In genomic region chr12:106478381-106478781, GRCm38 (mm10) we compare ENCODE assay signal across 8 mouse cellular contexts.
A peak's percentile ranks its signal among the peaks of the same experiment; 100 is the strongest.
DNase-seq lines count a peak whose midpoint lies in the region; ATAC-seq and TF ChIP-seq lines count a peak whose summit lies in the region.

No protein-coding gene starts in this region.

- H3K4me3 ChIP-seq in intestine, embryonic 14.5 days (ENCODE audit: low read depth, low read length), result 0 out of 2 replicates have a peak overlapping the region, but pooled peaks have one; percentile 2
- no peak overlapping the region for H3K4me3 ChIP-seq in intestine, postnatal 0 days (ENCODE audit: low read depth, low read length)
- H3K4me3 ChIP-seq in hindbrain, embryonic 11.5 days (ENCODE audit: low read depth, low read length), result 0 out of 2 replicates have a peak overlapping the region, but pooled peaks have one; percentile 12
- H3K4me3 ChIP-seq in midbrain, embryonic 15.5 days, result peak overlapping the region; percentile 18

- H3K36me3 ChIP-seq in intestine, embryonic 14.5 days (ENCODE audit: control insufficient read depth, insufficient read depth, low read length), result no peaks in the 10 kb centered on the region
- no peaks in the 10 kb centered on the region for H3K36me3 ChIP-seq in intestine, postnatal 0 days (ENCODE audit: control insufficient read depth, insufficient read depth)
- H3K36me3 ChIP-seq in hindbrain, embryonic 11.5 days (ENCODE audit: control insufficient read depth, insufficient read depth, low read length), result no peaks in the 10 kb centered on the region
- H3K36me3 ChIP-seq in midbrain, embryonic 15.5 days (replicated peaks), result no peaks in the 10 kb centered on the region

- peaks cover 76% of the 10 kb centered on the region for H3K27me3 ChIP-seq in intestine, embryonic 14.5 days (replicated peaks; ENCODE audit: control insufficient read depth, insufficient read depth, low read length)
- peaks cover 62% of the 10 kb centered on the region for H3K27me3 ChIP-seq in intestine, postnatal 0 days (replicated peaks; ENCODE audit: control insufficient read depth, insufficient read depth, low read length)
- H3K27me3 ChIP-seq in hindbrain, embryonic 11.5 days (ENCODE audit: control insufficient read depth, insufficient read depth, low read length), result peaks cover 13% of the 10 kb centered on the region; the same call in 1 of the 2 replicates
- peaks cover 4% of the 10 kb centered on the region for H3K27me3 ChIP-seq in midbrain, embryonic 15.5 days (replicated peaks)

- H3K27ac ChIP-seq in intestine, embryonic 14.5 days (ENCODE audit: low read depth), result no peak overlapping the region
- H3K27ac ChIP-seq in intestine, postnatal 0 days (ENCODE audit: low read depth, low read length), result no peak overlapping the region
- no peak overlapping the region for H3K27ac ChIP-seq in hindbrain, embryonic 11.5 days (ENCODE audit: low read depth, low read length)
- peak overlapping the region; percentile 74 for H3K27ac ChIP-seq in midbrain, embryonic 15.5 days

- H3K4me1 ChIP-seq in intestine, embryonic 14.5 days (replicated peaks; ENCODE audit: control insufficient read depth, insufficient read depth, low read length), result no peaks in the 10 kb centered on the region; the same call in 1 of the 2 replicates
- no peaks in the 10 kb centered on the region for H3K4me1 ChIP-seq in intestine, postnatal 0 days (replicated peaks; ENCODE audit: control insufficient read depth, insufficient read depth, low read length)
- H3K4me1 ChIP-seq in hindbrain, embryonic 11.5 days (replicated peaks; ENCODE audit: control insufficient read depth, insufficient read depth, low read length), result peaks cover 13% of the 10 kb centered on the region; the same call in 1 of the 2 replicates
- peaks cover 61% of the 10 kb centered on the region for H3K4me1 ChIP-seq in midbrain, embryonic 15.5 days

- no peak overlapping the region for H3K9ac ChIP-seq in intestine, embryonic 14.5 days (ENCODE audit: low read length)
- no peak overlapping the region for H3K9ac ChIP-seq in intestine, postnatal 0 days (ENCODE audit: low read depth, low read length)
- no peak overlapping the region for H3K9ac ChIP-seq in hindbrain, embryonic 11.5 days (ENCODE audit: low read depth, low read length)
- H3K9ac ChIP-seq in midbrain, embryonic 15.5 days, result 0 out of 2 replicates have a peak overlapping the region, but pooled peaks have one; percentile 18

- under 1% methylated on average over 18 of the region's 18 CpGs for WGBS in intestine, embryonic 14.5 days
- WGBS in intestine, postnatal 0 days, result 1% methylated on average over 18 of the region's 18 CpGs
- under 1% methylated on average over 18 of the region's 18 CpGs for WGBS in hindbrain, embryonic 11.5 days
- under 1% methylated on average over 18 of the region's 18 CpGs for WGBS in midbrain, embryonic 15.5 days

- no peak for ATAC-seq in intestine, embryonic 14.5 days (replicated peaks; ENCODE audit: low FRiP score, low TSS enrichment, low read depth)
- ATAC-seq in intestine, postnatal 0 days, result no peak
- ATAC-seq in hindbrain, embryonic 11.5 days (ENCODE audit: low FRiP score), result no peak
- no peak for ATAC-seq in midbrain, embryonic 15.5 days (replicated peaks)
- no peak for ATAC-seq in monocyte, adult 5-6 weeks (replicated peaks; ENCODE audit: insufficient number of reproducible peaks, low FRiP score, low TSS enrichment, poor library complexity, severe bottlenecking)
- ATAC-seq in erythroblast, adult 5-6 weeks (replicated peaks; ENCODE audit: low FRiP score, poor library complexity, severe bottlenecking), result no peak

- TF ChIP-seq CTCF in intestine, postnatal 0 days (IDR thresholded peaks at IDR 0.05; ENCODE audit: low read depth), result no peak

- no peaks in the 10 kb centered on the region for H3K9me3 ChIP-seq in intestine, embryonic 14.5 days (ENCODE audit: control insufficient read depth, low read length)
- H3K9me3 ChIP-seq in intestine, postnatal 0 days (ENCODE audit: control insufficient read depth), result no peaks in the 10 kb centered on the region
- no peaks in the 10 kb centered on the region for H3K9me3 ChIP-seq in hindbrain, embryonic 11.5 days (ENCODE audit: control insufficient read depth, low read length)
- no peaks in the 10 kb centered on the region for H3K9me3 ChIP-seq in midbrain, embryonic 15.5 days

- H3K4me2 ChIP-seq in intestine, embryonic 14.5 days (ENCODE audit: low read length), result no peak overlapping the region
- H3K4me2 ChIP-seq in intestine, postnatal 0 days (replicated peaks; ENCODE audit: low read depth), result no peak overlapping the region
- peak overlapping the region; percentile 36 for H3K4me2 ChIP-seq in hindbrain, embryonic 11.5 days (replicated peaks; ENCODE audit: low read depth, low read length)
- H3K4me2 ChIP-seq in midbrain, embryonic 15.5 days, result peak overlapping the region; percentile 49

- DNase-seq in intestine, embryonic 14.5 days (ENCODE audit: low spot score), result no peak
- peak; percentile 15 for DNase-seq in adrenal gland, postnatal 10 days
- DNase-seq in hindbrain, embryonic 11.5 days (ENCODE audit: low spot score), result peak; percentile 66
- no peak for DNase-seq in c-Kit-positive CD71-positive TER-119-positive erythroid progenitor cells, embryonic 14.5 days (ENCODE audit: low spot score)

Comparison
In these comparisons a context has a peak if more than half of its experiments do, and no peak if none do; other contexts are left out.
1. DNase-seq: peak in adrenal gland, postnatal 10 days (single experiment) and hindbrain, embryonic 11.5 days (single experiment); none in intestine, embryonic 14.5 days (single experiment) and c-Kit-positive CD71-positive TER-119-positive erythroid progenitor cells, embryonic 14.5 days (single experiment).
2. H3K4me2 ChIP-seq: peak in hindbrain, embryonic 11.5 days (single experiment) and midbrain, embryonic 15.5 days (single experiment); none in intestine, embryonic 14.5 days (single experiment) and intestine, postnatal 0 days (single experiment).